Mouse (Mus musculus) heart, embryonic 16.5 days (tissue): ENCODE data around the gene Gm10577. TPM values are rescaled to one million over a fixed set of nuclear protein-coding genes. Genes with fewer than 3 reads are reported as not detected.

Experiments used
- ATAC-seq: fragments of 200-750 bp; cut with Nextera tagmentation; replicated peaks from 2 replicates; pipeline ENCODE4 v1.8.0; 2017; ENCODE audit warnings: moderate number of reproducible peaks; ENCODE audit not compliant: insufficient read depth, low FRiP score; ENCODE audit errors: extremely low read depth
- H3K27ac ChIP-seq: fragments of 300-500 bp; sonication (generic); 2 replicates; pipeline ENCODE4 v1.5.1; 2014; ENCODE audit warnings: mild to moderate bottlenecking, low read length, control low read depth, moderate library complexity
- H3K27me3 ChIP-seq: fragments of 300-500 bp; sonication (generic); 2 replicates; pipeline ENCODE4 v1.6.1; 2014; ENCODE audit warnings: low read length, mixed read lengths; ENCODE audit not compliant: control insufficient read depth, insufficient read depth
- H3K36me3 ChIP-seq: fragments of 300-500 bp; sonication (generic); 2 replicates; pipeline ENCODE4 v1.6.1; 2014; ENCODE audit not compliant: control insufficient read depth, insufficient read depth
- H3K4me1 ChIP-seq: fragments of 300-500 bp; sonication (generic); 2 replicates; pipeline ENCODE4 v1.6.1; 2014; ENCODE audit warnings: low read length, mixed read lengths; ENCODE audit not compliant: control insufficient read depth, insufficient read depth
- H3K4me2 ChIP-seq: fragments of 300-500 bp; sonication (generic); 2 replicates; pipeline ENCODE4 v1.6.1; 2014; ENCODE audit warnings: low read depth, mild to moderate bottlenecking, control low read depth, low read length
- H3K4me3 ChIP-seq: fragments of 300-500 bp; sonication (generic); 2 replicates; pipeline ENCODE4 v1.5.1; 2014; ENCODE audit warnings: mild to moderate bottlenecking, control low read depth, low read length
- H3K9ac ChIP-seq: fragments of 300-500 bp; sonication (generic); 2 replicates; pipeline ENCODE4 v1.6.1; 2014; ENCODE audit warnings: low read length, control low read depth
- H3K9me3 ChIP-seq: fragments of 300-500 bp; sonication (generic); replicated peaks from 2 replicates; pipeline ENCODE4 v1.6.1; 2016; ENCODE audit warnings: low read length; ENCODE audit not compliant: control insufficient read depth
- WGBS: fragments of 180-500 bp; shearing (Covaris S2); extraction: QIAGEN DNeasy Blood & Tissue Kit; methylation state at CpG from one replicate; pipeline ENCODE4 v1.1.7; 2014; 5-methylcytosine and 5-hydroxymethylcytosine counted together
- polyA plus RNA-seq: library from polyadenylated mRNA; unstranded; fragments of >200 nt; fragmentation: Nextera tagmentation; extraction: Ambion mirVana; gene quantifications from 2 replicates; pipeline ENCODE4 v1.2.1, GENCODE M21; 2015

Gene Gm10577
- polyA plus RNA-seq, 1 experiment from 2014 or later: not detected

DNA sequence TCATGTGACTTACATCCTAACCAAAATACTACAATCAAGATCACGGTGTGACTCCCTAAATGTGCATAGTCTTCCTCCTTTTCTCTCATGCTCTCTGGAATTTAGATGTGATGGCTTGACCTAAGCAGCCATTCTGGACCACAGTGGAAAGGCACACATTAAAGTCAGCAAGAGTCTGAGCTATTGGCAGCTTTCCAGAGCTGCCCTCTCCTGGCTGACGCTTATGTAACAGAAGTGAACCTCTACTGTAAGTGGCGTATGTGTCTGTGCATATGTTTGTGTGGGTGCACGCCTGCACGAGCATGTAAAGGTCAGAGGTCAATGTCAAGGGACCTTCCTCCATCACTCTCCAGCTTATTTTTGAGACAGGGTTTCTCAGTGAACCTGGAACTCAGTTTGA, 14.6 kb upstream of the Gm10577 start:
- ATAC-seq: no peak
- no peak overlapping the region for H3K4me3 ChIP-seq
- no peaks in the 10 kb centered on the region for H3K9me3 ChIP-seq
- 65% methylated on average over 5 of the region's 5 CpGs for WGBS
- no peak overlapping the region for H3K27ac ChIP-seq
- no peak overlapping the region for H3K4me2 ChIP-seq
- no peaks in the 10 kb centered on the region for H3K4me1 ChIP-seq
- H3K27me3 ChIP-seq: no peaks in the 10 kb centered on the region
- no peaks in the 10 kb centered on the region for H3K36me3 ChIP-seq
- H3K9ac ChIP-seq: no peak overlapping the region

DNA sequence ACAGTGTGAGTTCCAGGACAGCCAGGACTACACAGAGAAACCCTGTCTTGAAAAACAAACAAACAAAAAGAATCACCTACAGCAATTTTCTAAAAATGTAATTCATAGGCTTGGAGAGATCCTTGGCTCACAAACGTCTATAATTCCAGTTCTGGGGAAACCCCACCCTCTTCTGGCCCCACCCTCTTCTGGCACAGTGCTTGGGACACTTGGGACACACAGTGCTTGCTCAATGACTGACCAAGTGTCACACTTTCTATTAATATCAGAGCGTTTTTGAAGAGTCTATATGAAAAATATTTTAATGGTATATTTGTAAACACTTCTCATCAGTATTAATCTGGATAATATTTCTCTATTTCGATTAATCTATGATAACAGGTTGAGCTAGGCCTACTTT, 12.6 kb upstream of the Gm10577 start:
- no peak for ATAC-seq
- no peaks in the 10 kb centered on the region for H3K36me3 ChIP-seq
- H3K27me3 ChIP-seq: no peaks in the 10 kb centered on the region
- H3K9ac ChIP-seq: no peak overlapping the region
- no peaks in the 10 kb centered on the region for H3K4me1 ChIP-seq
- no peaks in the 10 kb centered on the region for H3K9me3 ChIP-seq
- no peak overlapping the region for H3K27ac ChIP-seq
- 63% methylated on average over 3 of the region's 3 CpGs for WGBS
- H3K4me3 ChIP-seq: no peak overlapping the region
- no peak overlapping the region for H3K4me2 ChIP-seq

DNA sequence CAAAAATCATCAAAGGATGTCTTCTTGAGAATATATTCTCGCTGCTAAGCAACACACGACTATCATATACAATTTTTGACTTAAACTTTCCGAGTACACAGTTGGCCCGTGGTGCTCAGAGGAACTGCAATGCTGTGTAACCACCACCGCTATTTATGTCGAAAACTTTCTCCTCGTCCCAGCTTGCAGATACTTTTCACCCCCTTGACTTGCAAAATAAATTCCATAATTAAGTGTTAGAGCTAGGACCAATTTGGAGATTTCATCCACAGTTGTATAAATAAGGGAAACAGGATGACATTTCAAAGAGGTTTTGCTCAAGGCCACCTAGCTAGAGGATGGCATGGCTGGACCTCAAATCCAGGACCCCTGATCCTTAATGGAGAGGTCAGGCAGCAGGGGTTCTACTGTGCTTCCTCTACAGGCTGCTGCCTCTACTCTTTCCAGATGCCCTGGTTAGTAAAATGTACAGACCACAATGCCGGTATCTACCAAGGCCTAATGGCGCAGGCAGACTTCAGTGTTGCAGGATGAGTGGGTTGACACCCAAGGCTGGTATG, 7.4 kb upstream of the Gm10577 start:
- Histone ChIP-seq H3K36me3 (no peaks in the 10 kb centered on the region), H3K9me3 (peaks cover 5% of the 10 kb centered on the region), H3K4me2 (no peak overlapping the region), H3K27me3 (no peaks in the 10 kb centered on the region), H3K4me1 (no peaks in the 10 kb centered on the region), H3K27ac (no peak overlapping the region), H3K4me3 (no peak overlapping the region), H3K9ac (no peak overlapping the region)
- 81% methylated on average over 9 of the region's 9 CpGs for WGBS
- no peak for ATAC-seq

DNA sequence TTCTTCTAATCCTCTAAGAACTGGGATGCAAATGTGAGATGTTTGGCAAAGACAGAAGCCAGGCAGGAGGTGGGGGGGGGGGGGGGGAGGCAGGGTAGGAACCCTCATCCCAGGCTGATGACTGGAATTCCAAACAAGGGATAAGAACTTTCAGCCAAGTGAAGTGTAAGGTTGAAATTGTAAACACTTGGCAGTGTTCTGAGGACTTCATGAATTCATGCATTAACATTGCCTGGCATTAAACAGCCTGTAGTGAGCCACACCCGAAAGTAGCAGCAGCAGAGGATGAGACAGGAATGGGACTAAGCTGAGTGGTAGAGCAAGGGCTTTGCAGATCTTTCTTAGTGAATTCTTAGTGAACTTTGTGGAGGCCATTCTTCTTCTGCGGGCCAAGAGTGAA, 6.5 kb upstream of the Gm10577 start:
- Histone ChIP-seq H3K27ac (no peak overlapping the region), H3K4me3 (no peak overlapping the region), H3K36me3 (no peaks in the 10 kb centered on the region), H3K4me1 (no peaks in the 10 kb centered on the region), H3K27me3 (no peaks in the 10 kb centered on the region), H3K9ac (no peak overlapping the region), H3K9me3 (peaks cover 8% of the 10 kb centered on the region), H3K4me2 (no peak overlapping the region)
- 75% methylated on average over 2 of the region's 2 CpGs for WGBS
- no peak for ATAC-seq

DNA sequence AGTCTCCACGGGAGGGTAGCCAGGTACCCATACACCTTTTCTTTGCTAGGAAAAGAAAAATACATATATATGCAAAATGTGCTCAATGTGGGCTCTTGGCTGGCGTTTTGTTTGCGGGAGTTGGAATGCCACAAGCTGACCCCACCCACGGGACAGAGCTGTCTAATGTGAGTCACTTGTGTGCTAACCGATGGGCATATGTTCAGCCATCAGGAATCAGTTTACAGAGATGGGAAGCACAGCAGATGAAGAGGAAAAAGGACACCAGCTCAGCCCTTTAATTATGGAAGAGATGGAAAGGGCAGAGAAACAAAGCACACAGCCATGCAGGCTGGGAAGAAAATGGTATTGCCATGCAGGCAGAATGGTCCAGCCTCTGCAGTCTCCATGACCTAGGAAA, 6.1 kb upstream of the Gm10577 start:
- Histone ChIP-seq H3K9ac (no peak overlapping the region), H3K36me3 (no peaks in the 10 kb centered on the region), H3K9me3 (peaks cover 8% of the 10 kb centered on the region), H3K4me1 (no peaks in the 10 kb centered on the region), H3K4me3 (no peak overlapping the region), H3K27ac (no peak overlapping the region), H3K4me2 (no peak overlapping the region), H3K27me3 (no peaks in the 10 kb centered on the region)
- WGBS: 71% methylated on average over 5 of the region's 5 CpGs
- no peak for ATAC-seq

DNA sequence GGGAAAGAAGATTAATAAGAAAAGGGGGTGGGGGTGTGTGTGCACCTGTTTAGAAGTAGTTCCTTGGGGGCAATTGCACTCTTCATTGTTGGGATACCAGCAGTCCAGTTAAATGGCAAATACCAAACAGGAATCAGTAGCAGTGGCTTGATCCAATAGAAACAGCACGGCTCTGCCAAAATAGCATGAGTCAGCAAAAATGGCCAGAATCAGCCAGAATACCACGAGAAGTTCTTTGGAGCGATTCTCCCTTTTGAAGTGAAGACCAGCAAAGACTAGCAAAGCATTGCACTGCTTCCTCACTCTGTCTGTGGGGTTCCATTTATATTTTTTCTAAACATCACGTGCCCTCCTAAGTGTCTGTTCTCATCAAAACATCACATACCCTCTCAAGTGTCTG, 2.7 kb downstream of the Gm10577 start:
- 83% methylated on average over 4 of the region's 4 CpGs for WGBS
- no peak for ATAC-seq
- no peaks in the 10 kb centered on the region for H3K36me3 ChIP-seq
- no peak overlapping the region for H3K9ac ChIP-seq
- no peak overlapping the region for H3K4me3 ChIP-seq
- no peaks in the 10 kb centered on the region for H3K27me3 ChIP-seq
- peaks cover 6% of the 10 kb centered on the region for H3K9me3 ChIP-seq
- H3K27ac ChIP-seq: no peak overlapping the region
- H3K4me1 ChIP-seq: no peaks in the 10 kb centered on the region
- H3K4me2 ChIP-seq: no peak overlapping the region

DNA sequence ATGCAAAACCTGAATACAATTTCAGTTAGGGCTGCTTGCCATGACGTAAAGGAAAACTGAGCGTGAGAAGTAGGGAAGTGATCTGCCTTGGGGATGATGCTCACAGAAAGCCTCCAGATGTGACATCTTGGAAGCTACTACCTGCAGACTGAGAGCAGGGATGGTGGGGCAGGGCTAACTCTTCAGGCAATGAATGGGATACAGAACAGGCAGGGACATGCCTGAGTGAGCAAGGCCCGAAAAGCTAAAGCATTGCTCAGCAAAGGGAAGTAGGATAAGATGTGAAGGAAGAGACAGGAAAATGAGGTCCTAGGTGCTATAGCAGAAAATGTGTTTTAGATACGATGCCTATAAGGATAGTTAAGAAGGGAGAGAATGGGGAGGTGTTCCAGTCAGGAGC, 11.4 kb downstream of the Gm10577 start:
- no peak overlapping the region for H3K9ac ChIP-seq
- WGBS: 84% methylated on average over 4 of the region's 4 CpGs

DNA sequence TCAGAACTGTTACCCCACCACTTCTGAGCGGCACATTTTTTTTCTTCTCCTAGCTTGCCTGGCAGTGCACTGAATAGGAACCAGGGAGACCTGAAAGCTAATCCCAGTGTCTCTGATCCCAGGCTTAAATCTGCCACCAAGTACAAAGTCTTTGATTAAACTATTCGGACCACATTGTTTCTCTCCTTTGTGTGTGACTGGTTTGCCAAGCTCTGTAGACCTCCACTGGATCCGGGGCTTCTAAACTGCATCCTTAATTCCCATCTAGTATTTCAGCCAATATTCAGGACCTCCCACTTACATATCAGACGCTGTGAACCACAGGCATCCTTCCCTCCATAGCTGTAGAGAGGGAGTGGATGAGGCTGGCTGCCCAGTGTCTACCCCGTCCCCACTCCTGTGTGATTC, 12.1 kb downstream of the Gm10577 start:
- no peak overlapping the region for H3K27ac ChIP-seq
- no peaks in the 10 kb centered on the region for H3K4me1 ChIP-seq
- no peaks in the 10 kb centered on the region for H3K36me3 ChIP-seq
- no peak overlapping the region for H3K9ac ChIP-seq
- no peak overlapping the region for H3K4me3 ChIP-seq
- no peak for ATAC-seq
- H3K27me3 ChIP-seq: no peaks in the 10 kb centered on the region
- no peaks in the 10 kb centered on the region for H3K9me3 ChIP-seq
- 68% methylated on average over 5 of the region's 5 CpGs for WGBS
- H3K4me2 ChIP-seq: no peak overlapping the region

More for the DNA sequence above, 11.4 kb downstream of the Gm10577 start:
- ATAC-seq: no peak
- no peak overlapping the region for H3K4me3 ChIP-seq
- no peaks in the 10 kb centered on the region for H3K36me3 ChIP-seq
- no peaks in the 10 kb centered on the region for H3K9me3 ChIP-seq
- no peaks in the 10 kb centered on the region for H3K4me1 ChIP-seq
- no peak overlapping the region for H3K4me2 ChIP-seq
- no peaks in the 10 kb centered on the region for H3K27me3 ChIP-seq
- H3K27ac ChIP-seq: no peak overlapping the region

DNA sequence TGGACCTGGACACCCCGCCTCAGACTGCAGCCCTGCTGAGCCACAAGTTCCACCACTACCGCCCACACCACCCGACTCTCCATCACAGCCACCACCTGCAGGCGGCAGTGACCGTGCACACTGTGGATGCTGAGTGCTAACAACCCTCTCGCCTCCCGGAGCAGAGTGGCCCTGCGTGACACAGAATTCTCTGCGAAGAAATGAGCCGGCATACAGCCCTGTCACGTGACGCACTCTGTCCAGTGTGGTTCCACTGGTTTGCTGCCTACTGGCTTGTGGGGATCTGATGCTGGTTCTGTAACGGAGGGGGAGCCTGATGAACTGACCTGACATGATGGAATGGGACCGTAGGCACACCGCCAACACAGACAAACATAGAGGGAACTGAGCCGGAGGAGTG, 17.5 kb downstream of the Gm10577 start:
- H3K9ac ChIP-seq: no peak overlapping the region
- no peak overlapping the region for H3K27ac ChIP-seq
- peaks cover 11% of the 10 kb centered on the region; the same call in 1 of the 2 replicates for H3K36me3 ChIP-seq
- no peaks in the 10 kb centered on the region for H3K9me3 ChIP-seq
- H3K4me1 ChIP-seq: no peaks in the 10 kb centered on the region
- no peak overlapping the region for H3K4me3 ChIP-seq
- no peak overlapping the region for H3K4me2 ChIP-seq
- ATAC-seq: no peak
- H3K27me3 ChIP-seq: no peaks in the 10 kb centered on the region
- 89% methylated on average over 16 of the region's 16 CpGs for WGBS
